Mouse (Mus musculus): ENCODE data around the gene Washc2.

The Washc2 gene

DNA sequence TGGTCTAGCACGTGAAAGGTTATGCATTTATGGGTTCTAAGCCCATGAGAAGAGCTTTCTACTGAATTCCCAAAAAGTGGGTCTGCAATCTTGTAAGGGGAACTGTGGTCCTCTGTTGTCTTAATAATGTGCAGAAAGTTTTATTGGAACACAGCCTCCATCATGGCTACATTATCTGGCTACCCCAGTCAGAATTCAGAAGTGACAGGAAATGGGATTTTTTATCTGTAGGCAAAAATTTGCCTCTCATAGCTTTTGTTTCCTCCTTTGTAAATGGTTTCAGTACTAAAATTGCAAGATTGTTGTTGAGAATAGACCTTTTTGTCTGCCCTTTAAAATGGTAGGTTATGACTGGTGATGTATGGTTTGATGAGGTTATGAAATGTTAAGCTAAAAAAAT lies 55.0 kb downstream of the Washc2 start:
- no peak for DNase-seq (ENCODE audit: extremely low read depth, low read depth, low spot score)

GRCm38 (mm10) chr6:116264018-116264651 lies 56.3 kb downstream of the Washc2 start, which contains the start of gene Zfand4:
Zfand4 (plus strand) TSS chr6:116264222.
- no peak for DNase-seq (ENCODE audit: extremely low read depth, low read depth, low spot score)

DNA sequence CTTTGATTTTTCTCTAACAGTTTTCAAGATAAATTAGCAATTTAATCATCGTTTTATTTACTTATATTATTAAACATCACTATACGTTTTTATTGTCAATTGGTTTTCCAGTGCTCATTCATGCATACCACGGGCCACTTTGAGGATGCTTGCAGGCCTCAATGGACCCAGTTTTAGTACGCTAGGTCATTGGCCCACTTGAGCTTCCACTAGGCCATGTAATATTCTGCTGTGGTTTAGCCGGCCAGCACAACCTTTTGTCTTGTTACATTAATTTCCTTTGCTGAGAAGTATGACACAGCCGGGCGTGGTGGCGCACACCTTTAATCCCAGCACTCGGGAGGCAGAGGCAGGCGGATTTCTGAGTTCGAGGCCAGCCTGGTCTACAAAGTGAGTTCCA lies 57.0 kb downstream of the Washc2 start:
- DNase-seq (ENCODE audit: extremely low read depth, low read depth, low spot score) = no peak

- DNase-seq (ENCODE audit: extremely low read depth, low read depth, low spot score) = peak; percentile 46
These were observed 57.8 kb downstream of the Washc2 start for GRCm38 (mm10) chr6:116265603-116266002.

GRCm38 (mm10) chr6:116266273-116267109 lies 58.7 kb downstream of the Washc2 start:
- no peak for DNase-seq (ENCODE audit: extremely low read depth, low read depth, low spot score)

- DNase-seq (ENCODE audit: extremely low read depth, low read depth, low spot score) = no peak
These were observed 59.2 kb downstream of the Washc2 start for GRCm38 (mm10) chr6:116267110-116267423.

GRCm38 (mm10) chr6:116275695-116276094 lies 67.9 kb downstream of the Washc2 start:
- no peak for DNase-seq (ENCODE audit: extremely low read depth, low read depth, low spot score)

DNA sequence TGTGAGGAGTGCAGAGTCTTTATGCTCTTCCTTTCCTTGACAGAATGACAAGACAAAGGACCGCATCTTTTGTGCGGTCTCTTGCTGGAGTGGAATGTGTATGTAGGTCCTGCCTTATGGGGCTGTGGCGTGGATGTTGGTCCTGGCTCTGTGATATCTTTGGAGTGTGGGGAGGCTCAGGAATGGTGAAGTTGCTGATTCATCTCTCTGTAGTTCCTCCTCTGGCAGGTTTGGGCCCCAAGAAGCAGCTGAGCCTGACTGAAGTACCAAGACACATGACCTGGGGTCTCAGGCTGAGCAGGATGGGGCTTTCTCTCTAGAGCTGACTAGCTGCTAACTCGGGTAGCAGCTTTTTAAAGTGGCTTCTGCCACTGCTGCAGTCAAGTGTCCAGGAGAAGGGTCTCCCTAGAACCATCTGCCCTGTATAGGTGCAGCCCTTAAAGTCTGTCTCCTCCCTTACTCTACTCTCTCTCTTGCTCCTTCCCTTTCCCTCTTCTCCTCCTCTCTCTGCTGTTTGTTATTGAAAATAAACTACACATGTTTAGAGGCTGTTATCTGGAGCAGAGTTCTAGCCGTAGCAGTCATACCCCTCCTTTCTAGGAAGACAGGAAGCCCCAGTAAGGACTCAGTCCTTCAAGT lies 71.0 kb downstream of the Washc2 start:
- no peak for DNase-seq (ENCODE audit: extremely low read depth, low read depth, low spot score)

DNA sequence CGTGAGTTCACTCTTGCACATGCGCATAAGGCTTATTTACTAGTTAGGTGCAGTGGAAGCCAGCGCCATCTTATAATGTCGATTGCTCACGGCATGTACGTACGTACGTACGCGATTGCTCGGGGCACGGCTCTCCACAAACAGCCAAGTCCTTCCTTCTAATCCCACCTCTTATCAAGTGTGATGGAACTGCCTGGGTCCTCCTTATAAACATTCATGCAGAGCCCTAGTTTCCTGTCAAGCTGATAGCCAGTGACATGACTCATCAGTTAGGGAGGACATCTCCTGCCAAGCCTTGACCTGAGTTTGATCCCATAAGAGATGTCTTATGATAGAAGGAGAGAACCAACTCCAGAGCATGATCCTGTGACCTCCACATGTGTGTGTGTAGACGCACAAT lies 73.2 kb downstream of the Washc2 start:
- no peak for DNase-seq (ENCODE audit: extremely low read depth, low read depth, low spot score)

- no peak for DNase-seq (ENCODE audit: extremely low read depth, low read depth, low spot score)
These were observed 74.7 kb downstream of the Washc2 start for GRCm38 (mm10) chr6:116282546-116282945.

- no peak for DNase-seq (ENCODE audit: extremely low read depth, low read depth, low spot score)
These were observed 75.4 kb downstream of the Washc2 start for GRCm38 (mm10) chr6:116283280-116283679.

DNA sequence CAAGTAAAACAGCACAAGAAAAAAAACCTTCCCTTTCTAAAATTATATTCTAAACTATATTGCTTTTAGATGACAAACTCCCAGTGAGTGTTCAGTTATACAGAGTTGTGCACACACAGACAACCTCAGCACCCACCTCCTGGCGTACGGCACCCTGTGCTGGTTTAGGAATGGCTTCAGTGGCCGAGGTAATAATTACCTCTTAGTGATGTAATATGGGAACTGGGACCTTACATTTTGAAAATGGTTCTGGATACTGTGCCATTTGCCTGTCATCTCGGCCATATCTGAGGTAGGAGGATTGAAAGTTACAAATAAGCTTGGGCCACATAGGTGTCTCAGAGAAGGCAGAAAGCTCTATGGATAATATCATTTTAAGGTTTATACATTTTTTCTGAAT lies 78.5 kb downstream of the Washc2 start:
- DNase-seq (ENCODE audit: extremely low read depth, low read depth, low spot score) = no peak

DNA sequence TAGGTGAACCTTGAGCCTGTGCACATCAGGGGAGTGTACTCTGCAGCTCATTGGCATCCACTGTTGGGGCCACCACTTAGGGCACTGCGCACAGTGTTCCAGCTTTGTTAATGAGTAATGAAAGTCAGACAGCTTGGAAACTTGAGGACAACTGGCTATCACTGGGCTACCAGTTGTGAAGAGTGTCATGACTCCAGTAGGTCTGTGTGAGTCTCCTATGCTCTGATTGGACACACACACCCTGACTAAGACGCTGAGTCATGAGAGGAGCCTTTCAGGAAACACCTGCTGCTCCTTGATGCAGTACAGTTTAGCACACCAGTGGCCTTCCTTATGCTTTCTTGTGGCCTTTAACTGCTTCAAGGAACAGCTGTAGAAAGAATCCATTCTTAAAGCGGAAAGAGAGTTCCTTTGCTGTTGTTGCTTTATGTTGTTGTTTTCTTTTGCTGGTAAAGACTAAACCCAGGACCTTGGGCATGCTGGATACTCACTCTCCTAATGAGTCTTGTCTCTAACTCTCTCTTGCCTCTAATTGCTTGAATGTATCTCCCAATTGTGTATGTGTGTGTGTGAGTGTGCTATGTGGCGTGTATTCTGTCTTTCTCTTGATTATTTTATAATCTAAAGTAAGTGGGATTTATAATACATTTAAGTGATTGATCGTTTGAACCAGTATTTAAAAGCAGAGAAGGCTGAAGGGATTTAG lies 79.2 kb downstream of the Washc2 start:
- no peak for DNase-seq (ENCODE audit: extremely low read depth, low read depth, low spot score)

GRCm38 (mm10) chr6:116311411-116311810 lies 103.6 kb downstream of the Washc2 start:
- DNase-seq (ENCODE audit: extremely low read depth, low read depth, low spot score) = no peak

Measured in fat pad, adult 2 months (tissue).